23 mouse cellular contexts compared by ENCODE assay signal in genomic region chr19:40523431-40524005, GRCm38 (mm10). TPM values are rescaled to one million over a fixed set of nuclear protein-coding genes. Genes with fewer than 3 reads are reported as not detected.
DNase-seq lines count a peak whose midpoint lies in the region; ATAC-seq and TF ChIP-seq lines count a peak whose summit lies in the region.
"Had no signal": no experiment of that assay in that cellular context is flagged by ENCODE, and none has a peak within 500 bp of the region (broad histone marks: within the 10 kb centered on the region; RNA-seq: fewer than 3 reads in every experiment).

No protein-coding gene starts in this region.

- peaks cover 2% of the 10 kb centered on the region; the same call in 1 of the 2 replicates for H3K4me1 ChIP-seq in hindbrain, embryonic 10.5 days (replicated peaks)
- H3K4me1 ChIP-seq in hindbrain, embryonic 13.5 days (replicated peaks): 0 out of 2 replicates have a peak, but pooled peaks cover 5% of the 10 kb centered on the region
- H3K4me1 ChIP-seq in liver, adult 2 months (ENCODE audit: control insufficient read depth, insufficient read depth, low read length): peaks cover 4% of the 10 kb centered on the region; the same call in 1 of the 2 replicates
- H3K4me1 ChIP-seq in liver, postnatal 0 days (ENCODE audit: insufficient read depth): no peaks in the 10 kb centered on the region
- no peaks in the 10 kb centered on the region for H3K4me1 ChIP-seq in neural tube, embryonic 14.5 days (ENCODE audit: control insufficient read depth, insufficient read depth, low read length)
- H3K4me1 ChIP-seq: embryonic facial prominence, embryonic 15.5 days; hindbrain, embryonic 15.5 days had no signal

- TF ChIP-seq EP300 in liver, postnatal 0 days (IDR thresholded peaks at IDR 0.05; ENCODE audit: low read depth): no peak

- H3K36me3 ChIP-seq in hindbrain, embryonic 10.5 days: no peaks in the 10 kb centered on the region
- no peaks in the 10 kb centered on the region for H3K36me3 ChIP-seq in hindbrain, embryonic 13.5 days
- H3K36me3 ChIP-seq in liver, adult 2 months (ENCODE audit: control insufficient read depth, insufficient read depth, low read length): no peaks in the 10 kb centered on the region
- no peaks in the 10 kb centered on the region for H3K36me3 ChIP-seq in liver, postnatal 0 days (replicated peaks; ENCODE audit: insufficient read depth, low read length)
- H3K36me3 ChIP-seq in neural tube, embryonic 14.5 days (ENCODE audit: control insufficient read depth, insufficient read depth, low read length): no peaks in the 10 kb centered on the region
- H3K36me3 ChIP-seq: embryonic facial prominence, embryonic 15.5 days; heart, embryonic 13.5 days; hindbrain, embryonic 15.5 days had no signal

- TF ChIP-seq CTCF in liver, adult 2 months (IDR thresholded peaks at IDR 0.05; ENCODE audit: low read depth, low read length): no peak
- TF ChIP-seq CTCF in liver, postnatal 0 days (IDR thresholded peaks at IDR 0.05; ENCODE audit: low read depth): no peak

- H3K4me3 ChIP-seq in hindbrain, embryonic 10.5 days: no peak overlapping the region
- H3K4me3 ChIP-seq in hindbrain, embryonic 13.5 days: no peak overlapping the region
- H3K4me3 ChIP-seq in liver, adult 2 months (ENCODE audit: insufficient read depth, low read depth, low read length): no peak overlapping the region
- H3K4me3 ChIP-seq in liver, postnatal 0 days (ENCODE audit: low read depth, low read length): no peak overlapping the region
- H3K4me3 ChIP-seq in neural tube, embryonic 14.5 days (ENCODE audit: low read depth, low read length): no peak overlapping the region
- H3K4me3 ChIP-seq: embryonic facial prominence, embryonic 15.5 days; erythroblast, embryonic 14.5 days; gastrocnemius, adult 2 months; heart, embryonic 13.5 days; hindbrain, embryonic 15.5 days had no signal

- H3K9ac ChIP-seq in hindbrain, embryonic 13.5 days: no peak overlapping the region
- H3K9ac ChIP-seq in liver, adult 2 months (ENCODE audit: low read depth, low read length): no peak overlapping the region
- no peak overlapping the region for H3K9ac ChIP-seq in liver, postnatal 0 days (replicated peaks)
- no peak overlapping the region for H3K9ac ChIP-seq in neural tube, embryonic 14.5 days (replicated peaks; ENCODE audit: low read depth, low read length)
- H3K9ac ChIP-seq: embryonic facial prominence, embryonic 15.5 days; heart, embryonic 13.5 days; hindbrain, embryonic 15.5 days had no signal

- DNase-seq in hindbrain, embryonic 10.5 days (ENCODE audit: low spot score): no peak
- peak; percentile 72 for DNase-seq in liver, adult 2 months (ENCODE audit: extremely low read depth, low read depth, low spot score)
- DNase-seq in liver, postnatal 0 days: no peak
- no peak for DNase-seq in neural tube, embryonic 10.5 days (ENCODE audit: extremely low spot score, low spot score)
- DNase-seq in thymus, postnatal 25 days: no peak
- DNase-seq: adrenal gland, adult 2 months; adrenal gland, postnatal 25 days; cerebellum, adult 18-20 months; cerebellum, postnatal 14 days; embryo, embryonic 11 days; gastrocnemius, adult 2 months; gastrocnemius, postnatal 25 days; heart, adult 11 months; heart, postnatal 36 days had no signal

- no peak for ATAC-seq in hindbrain, embryonic 13.5 days (ENCODE audit: low FRiP score)
- ATAC-seq in liver, postnatal 0 days: no peak
- no peak for ATAC-seq in neural tube, embryonic 14.5 days (ENCODE audit: low read depth)
- ATAC-seq: activated CD4-positive, CD25-positive, alpha-beta regulatory T cell, adult 4 months; forebrain, embryonic 16.5 days; Patski had no signal

- WGBS in hindbrain, embryonic 10.5 days: 70% methylated on average over 8 of the region's 8 CpGs
- 48% methylated on average over 8 of the region's 8 CpGs for WGBS in hindbrain, embryonic 13.5 days
- 44% methylated on average over 8 of the region's 8 CpGs for WGBS in liver, adult 2 months
- WGBS in liver, postnatal 0 days (ENCODE audit: insufficient replicate concordance): 74% methylated on average over 8 of the region's 8 CpGs
- WGBS in neural tube, embryonic 14.5 days: 52% methylated on average over 8 of the region's 8 CpGs

- H3K9me3 ChIP-seq in hindbrain, embryonic 10.5 days: no peaks in the 10 kb centered on the region
- H3K9me3 ChIP-seq in hindbrain, embryonic 13.5 days: no peaks in the 10 kb centered on the region
- no peaks in the 10 kb centered on the region for H3K9me3 ChIP-seq in liver, postnatal 0 days (ENCODE audit: low read length)
- no peaks in the 10 kb centered on the region for H3K9me3 ChIP-seq in neural tube, embryonic 14.5 days (ENCODE audit: control insufficient read depth, low read length)
- H3K9me3 ChIP-seq: embryonic facial prominence, embryonic 15.5 days; heart, embryonic 13.5 days; hindbrain, embryonic 15.5 days had no signal

- H3K27me3 ChIP-seq in hindbrain, embryonic 10.5 days (ENCODE audit: insufficient read depth, poor library complexity, severe bottlenecking): no peaks in the 10 kb centered on the region
- no peaks in the 10 kb centered on the region for H3K27me3 ChIP-seq in hindbrain, embryonic 13.5 days
- no peaks in the 10 kb centered on the region for H3K27me3 ChIP-seq in liver, adult 2 months (ENCODE audit: control insufficient read depth, insufficient read depth, low read length)
- H3K27me3 ChIP-seq in liver, postnatal 0 days (ENCODE audit: insufficient read depth, low read length): no peaks in the 10 kb centered on the region
- no peaks in the 10 kb centered on the region for H3K27me3 ChIP-seq in neural tube, embryonic 14.5 days (ENCODE audit: control insufficient read depth, insufficient read depth, low read length)
- H3K27me3 ChIP-seq: embryonic facial prominence, embryonic 15.5 days; heart, embryonic 13.5 days; hindbrain, embryonic 15.5 days; Patski had no signal

- 0 out of 2 replicates have a peak overlapping the region, but pooled peaks have one; percentile 20 for H3K27ac ChIP-seq in hindbrain, embryonic 10.5 days
- H3K27ac ChIP-seq in hindbrain, embryonic 13.5 days: no peak overlapping the region
- peak overlapping the region; percentile 62 for H3K27ac ChIP-seq in liver, adult 2 months (replicated peaks; ENCODE audit: insufficient read depth, low read depth, low read length)
- no peak overlapping the region for H3K27ac ChIP-seq in liver, postnatal 0 days (ENCODE audit: low read depth)
- peak overlapping the region; percentile 22; the same call in 1 of the 2 replicates for H3K27ac ChIP-seq in neural tube, embryonic 14.5 days (ENCODE audit: low read depth, low read length)
- H3K27ac ChIP-seq: embryonic facial prominence, embryonic 15.5 days; gastrocnemius, adult 2 months; heart, embryonic 13.5 days; hindbrain, embryonic 15.5 days had no signal

- no peak overlapping the region for H3K4me2 ChIP-seq in hindbrain, embryonic 13.5 days
- no peak overlapping the region for H3K4me2 ChIP-seq in liver, postnatal 0 days (ENCODE audit: low read depth, low read length)
- no peak overlapping the region for H3K4me2 ChIP-seq in neural tube, embryonic 14.5 days (ENCODE audit: low read depth, low read length)
- H3K4me2 ChIP-seq: embryonic facial prominence, embryonic 15.5 days; heart, embryonic 13.5 days; hindbrain, embryonic 15.5 days had no signal

- TF ChIP-seq POLR2A in liver, adult 2 months (IDR thresholded peaks at IDR 0.05; ENCODE audit: extremely low read depth, insufficient read depth, low read length): no peak

- no peaks in the 10 kb centered on the region for H3K79me2 ChIP-seq in liver, adult 2 months (ENCODE audit: control insufficient read depth, insufficient read depth, low read length)

RNA-seq across cellular contexts. Expression of gene Sorbs1, which starts 9.9 kb away (rescaled TPM):
- polyA plus RNA-seq in hindbrain, embryonic 10.5 days (2016; fragmentation: Nextera tagmentation; extraction: Ambion mirVana): 64.2 and 74.4 TPM in 2 replicates
- polyA plus RNA-seq in hindbrain, embryonic 13.5 days (2015; fragmentation: Nextera tagmentation; extraction: Ambion mirVana): 96.3 and 100 TPM in 2 replicates
- total RNA-seq in liver, adult 2 months (2014; rRNA removed): 41.0 and 47.2 TPM in 2 replicates
- 10.4 and 12.0 TPM in 2 replicates for polyA plus RNA-seq in liver, adult 2 months (2012; rRNA removed)
- polyA plus RNA-seq in liver, postnatal 0 days (2015; fragmentation: Nextera tagmentation; extraction: Ambion mirVana): 28.2 and 30.4 TPM in 2 replicates
- polyA plus RNA-seq in neural tube, embryonic 14.5 days (2014; fragmentation: Nextera tagmentation; extraction: Ambion mirVana): 117 and 133 TPM in 2 replicates

Comparison
In these comparisons a context has a peak if more than half of its experiments do, and no peak if none do; other contexts are left out.
1. H3K27ac ChIP-seq: peak in hindbrain, embryonic 10.5 days (single experiment), liver, adult 2 months (single experiment) and neural tube, embryonic 14.5 days (single experiment); none in hindbrain, embryonic 13.5 days (single experiment) and liver, postnatal 0 days (single experiment).